8 mouse cellular contexts compared by ENCODE assay signal in genomic region chr4:57166922-57167870, GRCm38 (mm10). TPM values are rescaled to one million over a fixed set of nuclear protein-coding genes. Genes with fewer than 3 reads are reported as not detected.
DNase-seq lines count a peak whose midpoint lies in the region; ATAC-seq and TF ChIP-seq lines count a peak whose summit lies in the region.

No protein-coding gene starts in this region.

- no peaks in the 10 kb centered on the region for H3K9me3 ChIP-seq in forebrain, postnatal 0 days (ENCODE audit: low read length)
- H3K9me3 ChIP-seq in forebrain, embryonic 11.5 days (ENCODE audit: control insufficient read depth, low read length), result no peaks in the 10 kb centered on the region

- intact Hi-C loops in gastrocnemius, postnatal 36 days (cut with DNase I), result no loop called here

- H3K27me3 ChIP-seq in forebrain, postnatal 0 days (ENCODE audit: insufficient read depth, low read length), result no peaks in the 10 kb centered on the region
- H3K27me3 ChIP-seq in forebrain, embryonic 11.5 days (ENCODE audit: control insufficient read depth, insufficient read depth, low read length), result no peaks in the 10 kb centered on the region

- no peak overlapping the region for H3K4me3 ChIP-seq in forebrain, postnatal 0 days (ENCODE audit: low read depth, low read length)
- no peak overlapping the region for H3K4me3 ChIP-seq in forebrain, embryonic 11.5 days (ENCODE audit: low read depth, low read length)

- H3K27ac ChIP-seq in forebrain, postnatal 0 days (ENCODE audit: low read depth, low read length), result no peak overlapping the region
- no peak overlapping the region for H3K27ac ChIP-seq in forebrain, embryonic 11.5 days (ENCODE audit: low read depth, low read length)

- peak; percentile 24 for DNase-seq in forebrain, postnatal 0 days
- no peak for DNase-seq in forebrain, embryonic 11.5 days (ENCODE audit: low spot score)
- peak; percentile 75 for DNase-seq in Muller cell, postnatal 12 days (ENCODE audit: inconsistent ontology term)
- DNase-seq in induced T-regulatory cell, adult 2 months (ENCODE audit: low read depth), result peak; percentile 22
- peak; percentile 79 for DNase-seq in lung, postnatal 25 days (ENCODE audit: low spot score)
- no peak for DNase-seq in spleen, postnatal 10 days (ENCODE audit: low spot score in 2 of 2)
- no peak for DNase-seq in thymus, adult 18-20 months
- DNase-seq in gastrocnemius, postnatal 36 days, result no peak

- WGBS in forebrain, postnatal 0 days, result 55% methylated on average over 12 of the region's 12 CpGs
- WGBS in forebrain, embryonic 11.5 days, result 56% methylated on average over 12 of the region's 12 CpGs

- H3K9ac ChIP-seq in forebrain, postnatal 0 days, result no peak overlapping the region
- no peak overlapping the region for H3K9ac ChIP-seq in forebrain, embryonic 11.5 days (ENCODE audit: low read length)

- ATAC-seq in forebrain, postnatal 0 days, result no peak
- ATAC-seq in forebrain, embryonic 11.5 days (replicated peaks; ENCODE audit: low FRiP score), result no peak

- TF ChIP-seq CTCF in forebrain, postnatal 0 days (IDR thresholded peaks at IDR 0.05; ENCODE audit: low read depth), result peak; percentile 30; the same call in 1 of the 2 replicates

- H3K4me1 ChIP-seq in forebrain, postnatal 0 days (ENCODE audit: insufficient read depth), result 0 out of 2 replicates have a peak, but pooled peaks cover 4% of the 10 kb centered on the region
- H3K4me1 ChIP-seq in forebrain, embryonic 11.5 days (replicated peaks; ENCODE audit: control insufficient read depth, insufficient read depth, low read length), result peaks cover 7% of the 10 kb centered on the region; the same call in 1 of the 2 replicates

- no peaks in the 10 kb centered on the region for H3K36me3 ChIP-seq in forebrain, postnatal 0 days (ENCODE audit: insufficient read depth)
- H3K36me3 ChIP-seq in forebrain, embryonic 11.5 days (ENCODE audit: control insufficient read depth, insufficient read depth, low read length), result no peaks in the 10 kb centered on the region

- H3K4me2 ChIP-seq in forebrain, postnatal 0 days (ENCODE audit: low read depth), result no peak overlapping the region
- no peak overlapping the region for H3K4me2 ChIP-seq in forebrain, embryonic 11.5 days (ENCODE audit: low read depth, low read length, severe bottlenecking)

RNA-seq across cellular contexts. Expression of gene Epb41l4b, which starts 24.0 kb away (rescaled TPM):
- total RNA-seq in forebrain, postnatal 0 days (2014; rRNA removed), result 4.2 and 6.2 TPM in 2 replicates
- 0.96 and 1.8 TPM in 2 replicates for polyA plus RNA-seq in forebrain, postnatal 0 days (2015; fragmentation: Nextera tagmentation; extraction: Ambion mirVana)
- 0.57 and 0.75 TPM in 2 replicates for polyA plus RNA-seq in forebrain, embryonic 11.5 days (2014; fragmentation: Nextera tagmentation; extraction: Ambion mirVana)
- 1 to 10 TPM; 1.9 to 2.2 TPM for total RNA-seq in gastrocnemius, postnatal 36 days (2021)

Comparison
In these comparisons a context has a peak if more than half of its experiments do, and no peak if none do; other contexts are left out.
1. DNase-seq: peak in forebrain, postnatal 0 days (single experiment), Muller cell, postnatal 12 days (single experiment), induced T-regulatory cell, adult 2 months (single experiment) and lung, postnatal 25 days (single experiment); none in forebrain, embryonic 11.5 days (single experiment), spleen, postnatal 10 days (0 of 2), thymus, adult 18-20 months (0 of 2) and gastrocnemius, postnatal 36 days (0 of 2).